Mouse (Mus musculus): ENCODE results near the gene Pdgfd. TPM values are rescaled to one million over a fixed set of nuclear protein-coding genes. Genes with fewer than 3 reads are reported as not detected.

Gene Pdgfd
- polyA plus RNA-seq, 1 experiment from 2014 or later, result 12.2 TPM

- no peak for ATAC-seq (ENCODE audit: insufficient read depth, low FRiP score)
- H3K4me3 ChIP-seq (replicated peaks; ENCODE audit: low read length), result no peak overlapping the region
- WGBS, result 60% methylated on average over 1 of the region's 1 CpGs
- H3K4me1 ChIP-seq (ENCODE audit: control insufficient read depth, insufficient read depth, low read length), result no peaks in the 10 kb centered on the region
- H3K4me2 ChIP-seq (ENCODE audit: low read depth, low read length), result no peak overlapping the region
- H3K27ac ChIP-seq (ENCODE audit: low read length), result no peak overlapping the region
- H3K9me3 ChIP-seq (replicated peaks; ENCODE audit: control insufficient read depth, low read length), result no peaks in the 10 kb centered on the region
- no peak overlapping the region for H3K9ac ChIP-seq (ENCODE audit: low read length)
- no peaks in the 10 kb centered on the region for H3K27me3 ChIP-seq (ENCODE audit: control insufficient read depth, insufficient read depth, low read length)
- no peaks in the 10 kb centered on the region for H3K36me3 ChIP-seq (ENCODE audit: control insufficient read depth, insufficient read depth, low read length)
These were observed 198.2 kb downstream of the Pdgfd start for GRCm38 (mm10) chr9:6366550-6366949.

GRCm38 (mm10) chr9:6401764-6402163, 233.4 kb downstream of the Pdgfd start:
- no peak for ATAC-seq (ENCODE audit: insufficient read depth, low FRiP score)
- Histone ChIP-seq H3K9ac (ENCODE audit: low read length) (no peak overlapping the region), H3K27ac (ENCODE audit: low read length) (no peak overlapping the region), H3K36me3 (ENCODE audit: control insufficient read depth, insufficient read depth, low read length) (no peaks in the 10 kb centered on the region), H3K4me3 (replicated peaks; ENCODE audit: low read length) (no peak overlapping the region), H3K4me1 (ENCODE audit: control insufficient read depth, insufficient read depth, low read length) (no peaks in the 10 kb centered on the region), H3K27me3 (ENCODE audit: control insufficient read depth, insufficient read depth, low read length) (no peaks in the 10 kb centered on the region), H3K4me2 (ENCODE audit: low read depth, low read length) (no peak overlapping the region), H3K9me3 (replicated peaks; ENCODE audit: control insufficient read depth, low read length) (no peaks in the 10 kb centered on the region)
- WGBS, result 21% methylated on average over 1 of the region's 1 CpGs

- H3K36me3 ChIP-seq (ENCODE audit: control insufficient read depth, insufficient read depth, low read length), result no peaks in the 10 kb centered on the region
- no peak for ATAC-seq (ENCODE audit: insufficient read depth, low FRiP score)
- no peak overlapping the region for H3K27ac ChIP-seq (ENCODE audit: low read length)
- H3K9ac ChIP-seq (ENCODE audit: low read length), result no peak overlapping the region
- H3K27me3 ChIP-seq (ENCODE audit: control insufficient read depth, insufficient read depth, low read length), result no peaks in the 10 kb centered on the region
- no peaks in the 10 kb centered on the region for H3K9me3 ChIP-seq (replicated peaks; ENCODE audit: control insufficient read depth, low read length)
- H3K4me3 ChIP-seq (replicated peaks; ENCODE audit: low read length), result no peak overlapping the region
- no peaks in the 10 kb centered on the region for H3K4me1 ChIP-seq (ENCODE audit: control insufficient read depth, insufficient read depth, low read length)
- no peak overlapping the region for H3K4me2 ChIP-seq (ENCODE audit: low read depth, low read length)
- WGBS, result 64% methylated on average over 3 of the region's 3 CpGs
These were observed 238.2 kb downstream of the Pdgfd start for GRCm38 (mm10) chr9:6406535-6406934.

- Histone ChIP-seq H3K4me3 (replicated peaks; ENCODE audit: low read length) (no peak overlapping the region), H3K27ac (ENCODE audit: low read length) (no peak overlapping the region), H3K9ac (ENCODE audit: low read length) (no peak overlapping the region), H3K27me3 (ENCODE audit: control insufficient read depth, insufficient read depth, low read length) (no peaks in the 10 kb centered on the region), H3K9me3 (replicated peaks; ENCODE audit: control insufficient read depth, low read length) (no peaks in the 10 kb centered on the region), H3K36me3 (ENCODE audit: control insufficient read depth, insufficient read depth, low read length) (no peaks in the 10 kb centered on the region), H3K4me1 (ENCODE audit: control insufficient read depth, insufficient read depth, low read length) (no peaks in the 10 kb centered on the region), H3K4me2 (ENCODE audit: low read depth, low read length) (no peak overlapping the region)
- WGBS, result 44% methylated on average over 4 of the region's 4 CpGs
- no peak for ATAC-seq (ENCODE audit: insufficient read depth, low FRiP score)
These were observed 239.6 kb downstream of the Pdgfd start for GRCm38 (mm10) chr9:6407972-6408371.

GRCm38 (mm10) chr9:6424606-6425005, 256.2 kb downstream of the Pdgfd start:
- Histone ChIP-seq H3K4me3 (replicated peaks; ENCODE audit: low read length) (no peak overlapping the region), H3K27ac (ENCODE audit: low read length) (no peak overlapping the region), H3K4me1 (ENCODE audit: control insufficient read depth, insufficient read depth, low read length) (no peaks in the 10 kb centered on the region), H3K9me3 (replicated peaks; ENCODE audit: control insufficient read depth, low read length) (no peaks in the 10 kb centered on the region), H3K4me2 (ENCODE audit: low read depth, low read length) (no peak overlapping the region), H3K36me3 (ENCODE audit: control insufficient read depth, insufficient read depth, low read length) (no peaks in the 10 kb centered on the region), H3K9ac (ENCODE audit: low read length) (no peak overlapping the region), H3K27me3 (ENCODE audit: control insufficient read depth, insufficient read depth, low read length) (no peaks in the 10 kb centered on the region)
- ATAC-seq (ENCODE audit: insufficient read depth, low FRiP score), result no peak

Other genes starting within 250 kb of the Pdgfd start
- 0.04 and 0.06 TPM in 2 replicates for gene Ddi1, start 101.3 kb downstream of the Pdgfd start, polyA plus RNA-seq (2015; fragmentation: Nextera tagmentation; extraction: Ambion mirVana)